10 mouse cellular contexts compared by ENCODE assay signal in the genomic region with DNA sequence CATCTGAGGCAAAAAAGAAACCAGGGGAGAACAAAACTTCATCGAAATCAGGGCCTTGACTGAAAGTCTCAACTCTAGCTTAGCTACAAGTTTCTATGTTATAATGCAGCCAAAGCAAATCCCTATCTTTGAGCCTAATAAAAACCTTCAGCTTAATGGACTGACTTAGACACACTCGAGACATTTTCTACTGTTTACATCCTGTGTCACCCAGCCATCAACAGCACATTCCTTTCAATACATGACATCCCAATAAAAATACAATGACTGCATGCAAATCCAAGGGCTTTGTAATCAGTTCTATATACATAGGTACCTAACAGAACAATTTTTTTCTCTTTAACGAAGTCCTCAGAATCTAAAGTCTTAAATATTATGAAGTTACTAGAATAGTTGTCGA. TPM values are rescaled to one million over a fixed set of nuclear protein-coding genes. Genes with fewer than 3 reads are reported as not detected.
DNase-seq lines count a peak whose midpoint lies in the region; ATAC-seq and TF ChIP-seq lines count a peak whose summit lies in the region.
"Had no signal": no experiment of that assay in that cellular context is flagged by ENCODE, and none has a peak within 500 bp of the region (broad histone marks: within the 10 kb centered on the region; RNA-seq: fewer than 3 reads in every experiment).

No protein-coding gene starts in this region.

- no peaks in the 10 kb centered on the region for H3K27me3 ChIP-seq in kidney, postnatal 0 days (ENCODE audit: insufficient read depth, low read length)
- H3K27me3 ChIP-seq in embryonic facial prominence, embryonic 15.5 days: no peaks in the 10 kb centered on the region
- no peaks in the 10 kb centered on the region for H3K27me3 ChIP-seq in intestine, postnatal 0 days (replicated peaks; ENCODE audit: control insufficient read depth, insufficient read depth, low read length)

- no peaks in the 10 kb centered on the region for H3K36me3 ChIP-seq in kidney, postnatal 0 days (ENCODE audit: insufficient read depth, low read length)
- no peaks in the 10 kb centered on the region for H3K36me3 ChIP-seq in embryonic facial prominence, embryonic 15.5 days
- H3K36me3 ChIP-seq in intestine, postnatal 0 days (ENCODE audit: control insufficient read depth, insufficient read depth): peaks cover 5% of the 10 kb centered on the region; the same call in 1 of the 2 replicates

- no peaks in the 10 kb centered on the region for H3K9me3 ChIP-seq in kidney, postnatal 0 days (replicated peaks; ENCODE audit: low read length)
- no peaks in the 10 kb centered on the region for H3K9me3 ChIP-seq in embryonic facial prominence, embryonic 15.5 days (replicated peaks)
- no peaks in the 10 kb centered on the region for H3K9me3 ChIP-seq in intestine, postnatal 0 days (ENCODE audit: control insufficient read depth)

- H3K4me2 ChIP-seq in kidney, postnatal 0 days (ENCODE audit: low read length): peak overlapping the region; percentile 50
- peak overlapping the region; percentile 44 for H3K4me2 ChIP-seq in embryonic facial prominence, embryonic 15.5 days (replicated peaks)
- peak overlapping the region; percentile 57 for H3K4me2 ChIP-seq in intestine, postnatal 0 days (replicated peaks; ENCODE audit: low read depth)

- peak overlapping the region; percentile 24 for H3K4me3 ChIP-seq in kidney, postnatal 0 days (replicated peaks; ENCODE audit: low read depth, low read length)
- peak overlapping the region; percentile 28 for H3K4me3 ChIP-seq in embryonic facial prominence, embryonic 15.5 days (replicated peaks)
- peak overlapping the region; percentile 21 for H3K4me3 ChIP-seq in intestine, postnatal 0 days (ENCODE audit: low read depth, low read length)

- no peak for TF ChIP-seq CTCF in kidney, postnatal 0 days (IDR thresholded peaks at IDR 0.05; ENCODE audit: low read depth)
- TF ChIP-seq CTCF in intestine, postnatal 0 days (IDR thresholded peaks at IDR 0.05; ENCODE audit: low read depth): no peak

- WGBS in kidney, postnatal 0 days: 30% methylated on average over 4 of the region's 4 CpGs
- WGBS in embryonic facial prominence, embryonic 15.5 days: 43% methylated on average over 4 of the region's 4 CpGs
- 20% methylated on average over 4 of the region's 4 CpGs for WGBS in intestine, postnatal 0 days

- no peak for DNase-seq in kidney, postnatal 0 days (ENCODE audit: low spot score)
- DNase-seq in kidney, adult 9 months: no peak
- peak; percentile 27 for DNase-seq in naive thymus-derived CD4-positive, alpha-beta T cell, adult 2 months (ENCODE audit: low read depth)
- no peak for DNase-seq in gastrocnemius, adult 18-20 months (ENCODE audit: low spot score)
- no peak for DNase-seq in right cerebral cortex, postnatal 14 days
- DNase-seq in urinary bladder, postnatal 10 days (ENCODE audit: low spot score): no peak
- DNase-seq: cerebellum, adult 11-12 months; kidney, postnatal 14 days had no signal

- H3K27ac ChIP-seq in kidney, postnatal 0 days: no peak overlapping the region
- H3K27ac ChIP-seq in embryonic facial prominence, embryonic 15.5 days (replicated peaks): no peak overlapping the region
- no peak overlapping the region for H3K27ac ChIP-seq in intestine, postnatal 0 days (ENCODE audit: low read depth, low read length)

- peaks cover 20% of the 10 kb centered on the region for H3K4me1 ChIP-seq in kidney, postnatal 0 days (replicated peaks; ENCODE audit: insufficient read depth, low read length)
- peaks cover 22% of the 10 kb centered on the region for H3K4me1 ChIP-seq in embryonic facial prominence, embryonic 15.5 days
- H3K4me1 ChIP-seq in intestine, postnatal 0 days (replicated peaks; ENCODE audit: control insufficient read depth, insufficient read depth, low read length): peaks cover 14% of the 10 kb centered on the region; the same call in 1 of the 2 replicates

- no peak overlapping the region for H3K9ac ChIP-seq in kidney, postnatal 0 days (ENCODE audit: low read depth, low read length)
- no peak overlapping the region for H3K9ac ChIP-seq in embryonic facial prominence, embryonic 15.5 days
- peak overlapping the region; percentile 17; the same call in 1 of the 2 replicates for H3K9ac ChIP-seq in intestine, postnatal 0 days (ENCODE audit: low read depth, low read length)

- no peak for ATAC-seq in kidney, postnatal 0 days (replicated peaks; ENCODE audit: low FRiP score, low read depth)
- no peak for ATAC-seq in embryonic facial prominence, embryonic 15.5 days (ENCODE audit: insufficient number of reproducible peaks, low FRiP score, low TSS enrichment, low read depth)
- no peak for ATAC-seq in intestine, postnatal 0 days

RNA-seq across cellular contexts. Expression of gene Calm2, which starts 2.0 kb away (rescaled TPM):
- 1,007 and 1,080 TPM in 2 replicates for polyA plus RNA-seq in kidney, postnatal 0 days (2015; fragmentation: Nextera tagmentation; extraction: Ambion mirVana)
- polyA plus RNA-seq in embryonic facial prominence, embryonic 15.5 days (2015; fragmentation: Nextera tagmentation; extraction: Ambion mirVana): 878 and 898 TPM in 2 replicates
- 756 and 774 TPM in 2 replicates for polyA plus RNA-seq in intestine, postnatal 0 days (2015; fragmentation: Nextera tagmentation; extraction: Ambion mirVana)
- 100 to 1,000 TPM; 180 to 209 TPM for total RNA-seq in gastrocnemius, adult 18-20 months (2021)

RNA-seq across cellular contexts. Expression of gene Stpg4, which starts 17.2 kb away (rescaled TPM):
- polyA plus RNA-seq in kidney, postnatal 0 days (2015; fragmentation: Nextera tagmentation; extraction: Ambion mirVana): not detected in 2 replicates
- not detected in 2 replicates for polyA plus RNA-seq in embryonic facial prominence, embryonic 15.5 days (2015; fragmentation: Nextera tagmentation; extraction: Ambion mirVana)
- not detected in 2 replicates for polyA plus RNA-seq in intestine, postnatal 0 days (2015; fragmentation: Nextera tagmentation; extraction: Ambion mirVana)
- not detected for total RNA-seq in gastrocnemius, adult 18-20 months (2021)
